Mouse (Mus musculus): ENCODE results near the gene Timm9. TPM values are rescaled to one million over a fixed set of nuclear protein-coding genes. Genes with fewer than 3 reads are reported as not detected.

Gene Timm9
- total RNA-seq, 1 experiment: 42.0 TPM

DNA sequence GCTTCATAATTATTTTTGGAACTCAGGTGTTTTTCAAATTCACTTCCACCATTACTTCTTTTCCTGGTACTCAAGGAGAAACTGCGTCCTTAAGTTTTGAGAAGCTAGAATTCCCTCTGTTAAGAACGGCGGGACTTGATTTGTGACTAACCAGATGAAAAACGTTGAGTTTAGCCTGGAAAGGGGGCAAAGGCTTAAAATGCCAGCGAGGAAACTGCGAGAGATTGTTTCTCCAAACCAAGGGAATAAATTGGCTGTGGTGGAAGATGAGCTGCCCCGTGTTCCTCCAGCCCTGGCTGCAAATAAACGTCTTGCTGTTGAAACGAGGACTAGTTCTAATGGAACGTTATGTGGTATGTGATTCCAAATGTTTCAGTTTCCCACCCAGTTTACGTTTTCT lies 1.2 kb upstream of the Timm9 start:
- DNase-seq (ENCODE audit: low read depth, low spot score): no peak
- peaks cover 0 to 3% of the 10 kb centered on the region in 2 experiments; a peak in 1 of 4 replicates for H3K4me1 ChIP-seq (ENCODE audit: control insufficient read depth in 2 of 2, insufficient read depth in 2 of 2, low read length in 2 of 2, poor library complexity in 1 of 2)

DNA sequence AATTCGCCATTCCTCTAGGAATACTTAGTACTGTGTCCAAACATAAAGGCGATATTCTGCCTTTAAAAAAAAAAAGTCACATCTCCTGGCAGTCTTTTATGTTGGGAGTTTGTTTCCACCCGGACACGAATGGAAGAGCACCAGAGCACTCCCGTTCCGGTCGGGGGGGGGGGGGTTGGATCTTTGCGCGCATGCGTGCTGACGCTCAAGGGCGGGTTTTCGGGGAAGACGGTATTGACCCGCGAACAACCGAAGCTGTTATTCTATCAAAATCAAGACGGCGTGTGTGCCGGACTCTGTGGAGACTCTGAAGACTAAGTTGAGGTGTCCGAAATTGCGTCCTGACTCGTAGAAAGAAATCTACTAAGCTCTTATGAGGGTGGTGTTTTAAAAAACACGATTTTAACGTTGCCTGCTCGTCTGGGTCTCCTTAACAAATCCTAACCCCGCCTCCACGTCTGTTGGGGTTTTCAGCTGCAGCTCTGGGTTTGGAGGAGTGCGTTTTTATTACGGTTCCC lies 549 bp upstream of the Timm9 start:
- H3K9ac ChIP-seq (ENCODE audit: insufficient read depth, low read depth, low read length, poor library complexity, severe bottlenecking): peak overlapping the region; percentile 85
- in situ Hi-C loops (cut with MboI; ENCODE audit: low sequenced_read_pairs in 2 of 2, unreplicated experiment in 2 of 2): no loop called here
- peaks cover 0 to 3% of the 10 kb centered on the region in 2 experiments; a peak in 1 of 4 replicates for H3K4me1 ChIP-seq (ENCODE audit: control insufficient read depth in 2 of 2, insufficient read depth in 2 of 2, low read length in 2 of 2, poor library complexity in 1 of 2)
- H3K9me3 ChIP-seq (ENCODE audit: control insufficient read depth, insufficient read depth, low read depth, low read length): no peaks in the 10 kb centered on the region
- peak overlapping the region; percentile 76; the same call in 1 of the 2 replicates for H3K27ac ChIP-seq (ENCODE audit: insufficient read depth, low read depth, low read length, poor library complexity, severe bottlenecking)
- peak; percentile 93 for DNase-seq (ENCODE audit: low read depth, low spot score)
- peaks cover 12% of the 10 kb centered on the region for H3K36me3 ChIP-seq (ENCODE audit: control insufficient read depth, insufficient read depth, low read length, poor library complexity, severe bottlenecking)
- H3K4me3 ChIP-seq (ENCODE audit: insufficient read depth in 1 of 2, low read depth in 1 of 2, low read length in 2 of 2, poor library complexity in 1 of 2, severe bottlenecking in 1 of 2): peak overlapping the region; percentile 94 to 98
- TF ChIP-seq ZC3H11A (IDR thresholded peaks at IDR 0.05; ENCODE audit: borderline replicate concordance, low read depth, low read length): no peak
- TF ChIP-seq ZNF384 (IDR thresholded peaks at IDR 0.05; ENCODE audit: low read depth, low read length): peak; percentile 90
- peak; percentile 29; the same call in 1 of the 2 replicates for TF ChIP-seq HCFC1 (IDR thresholded peaks at IDR 0.05; ENCODE audit: borderline replicate concordance, insufficient read depth, low read length)
- TF ChIP-seq MAFK (IDR thresholded peaks at IDR 0.05; ENCODE audit: insufficient read depth, low read depth, low read length): no peak
- TF ChIP-seq CHD2 (IDR thresholded peaks at IDR 0.05; ENCODE audit: low read depth, low read length): 0 out of 2 replicates have a peak, but pooled peaks have one; percentile 3

More for the DNA sequence above, 1.2 kb upstream of the Timm9 start:
- H3K4me3 ChIP-seq (ENCODE audit: insufficient read depth in 1 of 2, low read depth in 1 of 2, low read length in 2 of 2, poor library complexity in 1 of 2, severe bottlenecking in 1 of 2): peak overlapping the region; percentile 94 to 98
- in situ Hi-C loops (cut with MboI; ENCODE audit: low sequenced_read_pairs in 2 of 2, unreplicated experiment in 2 of 2): no loop called here
- H3K36me3 ChIP-seq (ENCODE audit: control insufficient read depth, insufficient read depth, low read length, poor library complexity, severe bottlenecking): peaks cover 14% of the 10 kb centered on the region
- no peaks in the 10 kb centered on the region for H3K9me3 ChIP-seq (ENCODE audit: control insufficient read depth, insufficient read depth, low read depth, low read length)
- H3K9ac ChIP-seq (ENCODE audit: insufficient read depth, low read depth, low read length, poor library complexity, severe bottlenecking): peak overlapping the region; percentile 65; the same call in 1 of the 2 replicates
- no peak for TF ChIP-seq MAFK (IDR thresholded peaks at IDR 0.05; ENCODE audit: insufficient read depth, low read depth, low read length)
- no peak for TF ChIP-seq ZNF384 (IDR thresholded peaks at IDR 0.05; ENCODE audit: low read depth, low read length)
- no peak for TF ChIP-seq HCFC1 (IDR thresholded peaks at IDR 0.05; ENCODE audit: borderline replicate concordance, insufficient read depth, low read length)
- TF ChIP-seq CHD2 (IDR thresholded peaks at IDR 0.05; ENCODE audit: low read depth, low read length): no peak
- TF ChIP-seq ZC3H11A (IDR thresholded peaks at IDR 0.05; ENCODE audit: borderline replicate concordance, low read depth, low read length): no peak
- no peak overlapping the region for H3K27ac ChIP-seq (ENCODE audit: insufficient read depth, low read depth, low read length, poor library complexity, severe bottlenecking)

DNA sequence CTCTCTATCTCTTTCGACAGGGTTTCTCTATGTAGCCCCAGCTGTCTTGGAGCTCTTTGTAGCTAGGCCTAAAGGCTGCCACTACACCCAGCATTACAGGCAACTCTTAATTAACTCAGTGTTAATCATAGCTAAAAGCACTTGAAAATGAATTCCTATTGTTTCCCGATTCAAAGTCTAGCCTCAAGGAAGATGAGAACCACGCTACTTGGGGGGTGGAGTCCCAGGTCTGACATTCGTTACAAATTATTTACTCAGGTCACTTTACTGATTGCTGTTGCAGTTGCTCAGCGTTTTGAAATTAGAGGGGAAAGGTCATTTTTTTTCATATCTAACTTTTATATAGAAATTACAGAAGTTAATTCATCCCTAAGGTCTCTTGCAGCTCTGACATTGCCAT lies 903 bp downstream of the Timm9 start:
- H3K27ac ChIP-seq (ENCODE audit: insufficient read depth, low read depth, low read length, poor library complexity, severe bottlenecking): no peak overlapping the region

DNA sequence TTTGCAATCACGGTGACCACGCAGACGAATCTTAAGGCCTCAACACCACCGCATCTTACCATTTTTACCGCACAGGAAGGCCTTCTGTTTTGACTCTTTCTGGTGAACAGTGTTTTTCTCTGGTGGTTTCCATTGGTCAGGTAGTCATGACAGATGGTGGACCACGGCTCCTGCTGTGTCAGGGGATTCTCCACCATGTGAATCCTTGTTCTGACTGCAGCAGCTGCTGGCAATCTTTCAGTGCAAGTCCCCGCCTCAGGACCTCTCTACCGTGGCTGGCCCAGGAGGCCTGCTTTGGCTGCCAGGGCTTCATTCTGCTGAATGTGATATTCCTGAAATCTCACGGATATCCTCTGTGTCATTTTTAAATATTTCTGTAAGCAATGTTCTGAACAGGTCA lies 13.2 kb downstream of the Timm9 start:
- Histone ChIP-seq H3K9me3 (ENCODE audit: control insufficient read depth, insufficient read depth, low read depth, low read length) (no peaks in the 10 kb centered on the region), H3K4me3 (ENCODE audit: insufficient read depth in 1 of 2, low read depth in 1 of 2, low read length in 2 of 2, poor library complexity in 1 of 2, severe bottlenecking in 1 of 2) (no peak overlapping the region), H3K36me3 (ENCODE audit: control insufficient read depth, insufficient read depth, low read length, poor library complexity, severe bottlenecking) (peaks cover 15% of the 10 kb centered on the region; the same call in 1 of the 2 replicates), H3K4me1 (ENCODE audit: control insufficient read depth in 2 of 2, insufficient read depth in 2 of 2, low read length in 2 of 2, poor library complexity in 1 of 2) (no peaks in the 10 kb centered on the region), H3K27ac (ENCODE audit: insufficient read depth, low read depth, low read length, poor library complexity, severe bottlenecking) (no peak overlapping the region), H3K9ac (ENCODE audit: insufficient read depth, low read depth, low read length, poor library complexity, severe bottlenecking) (no peak overlapping the region)
- DNase-seq (ENCODE audit: low read depth, low spot score): no peak
- TF ChIP-seq HCFC1 (IDR thresholded peaks at IDR 0.05; ENCODE audit: borderline replicate concordance, insufficient read depth, low read length) (no peak), ZNF384 (IDR thresholded peaks at IDR 0.05; ENCODE audit: low read depth, low read length) (no peak), CHD2 (IDR thresholded peaks at IDR 0.05; ENCODE audit: low read depth, low read length) (no peak), ZC3H11A (IDR thresholded peaks at IDR 0.05; ENCODE audit: borderline replicate concordance, low read depth, low read length) (no peak), MAFK (IDR thresholded peaks at IDR 0.05; ENCODE audit: insufficient read depth, low read depth, low read length) (no peak)
- in situ Hi-C loops (cut with MboI; ENCODE audit: low sequenced_read_pairs in 2 of 2, unreplicated experiment in 2 of 2): no loop called here

More for the DNA sequence above, 903 bp downstream of the Timm9 start:
- no peak overlapping the region for H3K9ac ChIP-seq (ENCODE audit: insufficient read depth, low read depth, low read length, poor library complexity, severe bottlenecking)
- H3K9me3 ChIP-seq (ENCODE audit: control insufficient read depth, insufficient read depth, low read depth, low read length): no peaks in the 10 kb centered on the region
- in situ Hi-C loops (cut with MboI; ENCODE audit: low sequenced_read_pairs in 2 of 2, unreplicated experiment in 2 of 2): no loop called here
- DNase-seq (ENCODE audit: low read depth, low spot score): no peak
- H3K4me3 ChIP-seq (ENCODE audit: insufficient read depth in 1 of 2, low read depth in 1 of 2, low read length in 2 of 2, poor library complexity in 1 of 2, severe bottlenecking in 1 of 2): peak overlapping the region; percentile 34 to 94; a peak in 3 of 4 replicates
- peaks cover 0 to 3% of the 10 kb centered on the region in 2 experiments; a peak in 1 of 4 replicates for H3K4me1 ChIP-seq (ENCODE audit: control insufficient read depth in 2 of 2, insufficient read depth in 2 of 2, low read length in 2 of 2, poor library complexity in 1 of 2)
- peaks cover 16% of the 10 kb centered on the region for H3K36me3 ChIP-seq (ENCODE audit: control insufficient read depth, insufficient read depth, low read length, poor library complexity, severe bottlenecking)
- TF ChIP-seq ZNF384 (IDR thresholded peaks at IDR 0.05; ENCODE audit: low read depth, low read length): no peak
- TF ChIP-seq ZC3H11A (IDR thresholded peaks at IDR 0.05; ENCODE audit: borderline replicate concordance, low read depth, low read length): no peak
